Comparison of ENCODE assay signal across 15 mouse cellular contexts in genomic region chr4:25473026-25473425, GRCm38 (mm10).
"Had no signal": no experiment of that assay in that cellular context is flagged by ENCODE, and none has a peak within 500 bp of the region (broad histone marks: within the 10 kb centered on the region; RNA-seq: fewer than 3 reads in every experiment).

No protein-coding gene starts in this region.

- H3K9me3 ChIP-seq: neural tube, embryonic 15.5 days; stomach, embryonic 15.5 days had no signal

- H3K27ac ChIP-seq: neural tube, embryonic 15.5 days; stomach, embryonic 15.5 days; stomach, postnatal 0 days had no signal

- H3K36me3 ChIP-seq: neural tube, embryonic 15.5 days; stomach, embryonic 15.5 days had no signal

- H3K4me3 ChIP-seq: neural tube, embryonic 15.5 days; stomach, embryonic 15.5 days had no signal

- H3K9ac ChIP-seq: neural tube, embryonic 15.5 days; stomach, embryonic 15.5 days had no signal

- H3K4me1 ChIP-seq: neural tube, embryonic 15.5 days; stomach, embryonic 15.5 days had no signal

- H3K4me2 ChIP-seq: neural tube, embryonic 15.5 days; stomach, embryonic 15.5 days had no signal

- H3K27me3 ChIP-seq: neural tube, embryonic 15.5 days; stomach, embryonic 15.5 days had no signal

- DNase-seq: retina, postnatal 1 day; right cerebral cortex, adult 18-20 months; right cerebral cortex, postnatal 14 days; right cerebral cortex, postnatal 25 days; right cerebral cortex, postnatal 4 days; spleen, adult 18-20 months; thymus, adult 18-20 months; thymus, adult 2 months; thymus, postnatal 14 days; thymus, postnatal 25 days; thymus, postnatal 36 days; thymus, postnatal 4 days had no signal
